Mouse (Mus musculus) embryonic facial prominence, embryonic 11.5 days (tissue): ENCODE data around the gene Cars2. TPM values are rescaled to one million over a fixed set of nuclear protein-coding genes. Genes with fewer than 3 reads are reported as not detected.

Experiments used
- ATAC-seq: fragments of 200-750 bp; cut with Nextera tagmentation; replicated peaks from 2 replicates; pipeline ENCODE4 v1.8.0; 2017; ENCODE audit warnings: low read depth; ENCODE audit not compliant: insufficient number of reproducible peaks, low FRiP score, low TSS enrichment
- DNase-seq: peaks from one replicate; pipeline ENCODE4 v3.0.0-alpha.2; 2015; ENCODE audit warnings: low spot score
- H3K27ac ChIP-seq: fragments of 300-500 bp; sonication (generic); replicated peaks from 2 replicates; pipeline ENCODE4 v1.5.1; 2014; ENCODE audit warnings: mild to moderate bottlenecking, low read depth, low read length, control low read depth
- H3K27me3 ChIP-seq: fragments of 300-500 bp; sonication (generic); 2 replicates; pipeline ENCODE4 v1.6.1; 2014; ENCODE audit warnings: mild to moderate bottlenecking, low read length, moderate library complexity, mixed read lengths; ENCODE audit not compliant: control insufficient read depth, insufficient read depth
- H3K36me3 ChIP-seq: fragments of 300-500 bp; sonication (generic); replicated peaks from 2 replicates; pipeline ENCODE4 v1.6.1; 2014; ENCODE audit warnings: low read depth, mild to moderate bottlenecking, low read length, moderate library complexity, mixed read lengths; ENCODE audit not compliant: control insufficient read depth, insufficient read depth
- H3K4me1 ChIP-seq: fragments of 300-500 bp; sonication (generic); 2 replicates; pipeline ENCODE4 v1.6.1; 2014; ENCODE audit warnings: low read length, mixed read lengths; ENCODE audit not compliant: control insufficient read depth, insufficient read depth
- H3K4me2 ChIP-seq: fragments of 300-500 bp; sonication (generic); 2 replicates; pipeline ENCODE4 v1.6.1; 2014; ENCODE audit warnings: low read depth, mild to moderate bottlenecking, control low read depth, low read length, moderate library complexity
- H3K4me3 ChIP-seq: fragments of 300-500 bp; sonication (generic); 2 replicates; pipeline ENCODE4 v1.5.1; 2014; ENCODE audit warnings: low read depth, low read length, control low read depth
- H3K9ac ChIP-seq: fragments of 300-500 bp; sonication (generic); replicated peaks from 2 replicates; pipeline ENCODE4 v1.6.1; 2014; ENCODE audit warnings: mild to moderate bottlenecking, control low read depth, low read length
- H3K9me3 ChIP-seq: fragments of 300-500 bp; sonication (generic); replicated peaks from 2 replicates; pipeline ENCODE4 v1.6.1; 2016; ENCODE audit warnings: mild to moderate bottlenecking, low read length, inconsistent platforms, mixed read lengths; ENCODE audit not compliant: control insufficient read depth
- WGBS: fragments of 180-500 bp; shearing (Covaris S2); extraction: QIAGEN DNeasy Blood & Tissue Kit; methylation state at CpG from one replicate; pipeline ENCODE4 v1.1.7; 2014; 5-methylcytosine and 5-hydroxymethylcytosine counted together
- polyA plus RNA-seq: library from polyadenylated mRNA; unstranded; fragments of >200 nt; fragmentation: Nextera tagmentation; extraction: Ambion mirVana; gene quantifications from 2 replicates; pipeline ENCODE4 v1.2.1, GENCODE M21; 2014

Cars2 gene
- polyA plus RNA-seq, 1 experiment from 2014 or later = 15.7 TPM

- Histone ChIP-seq H3K9ac (no peak overlapping the region), H3K4me2 (no peak overlapping the region), H3K27me3 (no peaks in the 10 kb centered on the region), H3K36me3 (peaks cover 16% of the 10 kb centered on the region), H3K4me3 (no peak overlapping the region), H3K9me3 (no peaks in the 10 kb centered on the region), H3K27ac (no peak overlapping the region), H3K4me1 (no peaks in the 10 kb centered on the region; the same call in 1 of the 2 replicates)
- ATAC-seq (no peak), DNase-seq (no peak)
- 93% methylated on average over 9 of the region's 9 CpGs for WGBS
Observed at GRCm38 (mm10) chr8:11516292-11516691, 34.3 kb downstream of the Cars2 start.

- no peak for DNase-seq
- Histone ChIP-seq H3K27ac (no peak overlapping the region), H3K9ac (no peak overlapping the region), H3K36me3 (peaks cover 18% of the 10 kb centered on the region), H3K4me1 (no peaks in the 10 kb centered on the region; the same call in 1 of the 2 replicates), H3K4me2 (no peak overlapping the region), H3K27me3 (no peaks in the 10 kb centered on the region), H3K9me3 (no peaks in the 10 kb centered on the region), H3K4me3 (no peak overlapping the region)
- ATAC-seq = no peak
- 84% methylated on average over 5 of the region's 5 CpGs for WGBS
Observed at GRCm38 (mm10) chr8:11513247-11513646, 37.3 kb downstream of the Cars2 start.

GRCm38 (mm10) chr8:11512711-11513110, 37.9 kb downstream of the Cars2 start:
- ATAC-seq (no peak), DNase-seq (no peak)
- Histone ChIP-seq H3K4me1 (no peaks in the 10 kb centered on the region; the same call in 1 of the 2 replicates), H3K9ac (no peak overlapping the region), H3K4me3 (no peak overlapping the region), H3K27ac (no peak overlapping the region), H3K36me3 (peaks cover 18% of the 10 kb centered on the region), H3K4me2 (no peak overlapping the region), H3K27me3 (no peaks in the 10 kb centered on the region), H3K9me3 (no peaks in the 10 kb centered on the region)
- WGBS = 79% methylated on average over 9 of the region's 9 CpGs

GRCm38 (mm10) chr8:11510971-11511370, 39.6 kb downstream of the Cars2 start:
- no peak overlapping the region for H3K27ac ChIP-seq
- DNase-seq (no peak), ATAC-seq (no peak)
- no peaks in the 10 kb centered on the region for H3K27me3 ChIP-seq
- H3K36me3 ChIP-seq = peaks cover 21% of the 10 kb centered on the region
- no peaks in the 10 kb centered on the region; the same call in 1 of the 2 replicates for H3K4me1 ChIP-seq
- no peak overlapping the region for H3K4me3 ChIP-seq
- 89% methylated on average over 5 of the region's 5 CpGs for WGBS
- H3K9me3 ChIP-seq = no peaks in the 10 kb centered on the region
- no peak overlapping the region for H3K4me2 ChIP-seq
- H3K9ac ChIP-seq = no peak overlapping the region

GRCm38 (mm10) chr8:11508880-11509279, 41.7 kb downstream of the Cars2 start:
- 81% methylated on average over 10 of the region's 10 CpGs for WGBS
- DNase-seq (no peak), ATAC-seq (no peak)
- H3K4me1 ChIP-seq = no peaks in the 10 kb centered on the region
- no peaks in the 10 kb centered on the region for H3K27me3 ChIP-seq
- no peak overlapping the region for H3K4me2 ChIP-seq
- H3K9me3 ChIP-seq = no peaks in the 10 kb centered on the region
- no peak overlapping the region for H3K9ac ChIP-seq
- H3K4me3 ChIP-seq = no peak overlapping the region
- peaks cover 26% of the 10 kb centered on the region for H3K36me3 ChIP-seq
- no peak overlapping the region for H3K27ac ChIP-seq

GRCm38 (mm10) chr8:11506802-11507201, 43.8 kb downstream of the Cars2 start:
- H3K4me3 ChIP-seq = no peak overlapping the region

GRCm38 (mm10) chr8:11506074-11506473, 44.5 kb downstream of the Cars2 start:
- Histone ChIP-seq H3K36me3 (peaks cover 15% of the 10 kb centered on the region), H3K4me3 (no peak overlapping the region), H3K9ac (no peak overlapping the region), H3K27ac (no peak overlapping the region), H3K27me3 (no peaks in the 10 kb centered on the region), H3K4me1 (no peaks in the 10 kb centered on the region), H3K4me2 (no peak overlapping the region), H3K9me3 (no peaks in the 10 kb centered on the region)
- no peak for ATAC-seq
- WGBS = 84% methylated on average over 14 of the region's 14 CpGs
- no peak for DNase-seq

More at GRCm38 (mm10) chr8:11506802-11507201, 43.8 kb downstream of the Cars2 start:
- Histone ChIP-seq H3K4me2 (no peak overlapping the region), H3K9me3 (no peaks in the 10 kb centered on the region), H3K9ac (no peak overlapping the region), H3K4me1 (no peaks in the 10 kb centered on the region), H3K27me3 (no peaks in the 10 kb centered on the region), H3K27ac (no peak overlapping the region), H3K36me3 (peaks cover 15% of the 10 kb centered on the region)
- no peak for ATAC-seq
- 69% methylated on average over 6 of the region's 6 CpGs for WGBS
- DNase-seq = peak; percentile 63

GRCm38 (mm10) chr8:11503476-11504232, 46.9 kb downstream of the Cars2 start:
- Histone ChIP-seq H3K4me3 (no peak overlapping the region), H3K4me2 (no peak overlapping the region), H3K27ac (no peak overlapping the region), H3K9ac (no peak overlapping the region), H3K36me3 (peaks cover 13% of the 10 kb centered on the region), H3K27me3 (no peaks in the 10 kb centered on the region), H3K4me1 (no peaks in the 10 kb centered on the region), H3K9me3 (no peaks in the 10 kb centered on the region)
- ATAC-seq (no peak), DNase-seq (no peak)
- 93% methylated on average over 13 of the region's 13 CpGs for WGBS
